Mouse (Mus musculus): Measurements from ENCODE around the gene Ugt1a5.
A peak's percentile ranks its signal among the peaks of the same experiment; 100 is the strongest.
"Not testable (repeated sequence)": the region's sequence is repeated elsewhere in the genome, so short reads cannot be mapped to it uniquely, and the experiment has no call there.

Gene Ugt1a5

GRCm38 (mm10) chr1:88165711-88166110 lies at the start of gene Ugt1a5:
Gene Ugt1a5 (plus strand): TSS chr1:88166012.
- DNase-seq (ENCODE audit: low spot score in 2 of 2) = no peak

- DNase-seq (ENCODE audit: low spot score in 2 of 2) = peak in 1 of 2 experiments; percentile 3
These were observed 45.3 kb upstream of the Ugt1a5 start for GRCm38 (mm10) chr1:88120550-88120949.

GRCm38 (mm10) chr1:88121521-88121920 lies 44.3 kb upstream of the Ugt1a5 start:
- DNase-seq (ENCODE audit: low spot score in 2 of 2) = not testable (repeated sequence)

- DNase-seq (ENCODE audit: low spot score in 2 of 2) = not testable (repeated sequence)
These were observed 39.9 kb upstream of the Ugt1a5 start for GRCm38 (mm10) chr1:88125827-88126360.

- DNase-seq (ENCODE audit: low spot score in 2 of 2) = not testable (repeated sequence)
These were observed 36.7 kb upstream of the Ugt1a5 start for GRCm38 (mm10) chr1:88129091-88129490.

GRCm38 (mm10) chr1:88130223-88130622 lies 35.6 kb upstream of the Ugt1a5 start:
- DNase-seq (ENCODE audit: low spot score in 2 of 2) = not testable (repeated sequence)

GRCm38 (mm10) chr1:88133908-88134456 lies 31.8 kb upstream of the Ugt1a5 start:
- DNase-seq (ENCODE audit: low spot score in 2 of 2) = no peak

- DNase-seq (ENCODE audit: low spot score in 2 of 2) = not testable (repeated sequence)
These were observed 31.3 kb upstream of the Ugt1a5 start, which contains the start of gene Ugt1a6a for GRCm38 (mm10) chr1:88134457-88135011. Gene Ugt1a6a (plus strand): TSS chr1:88134809.

GRCm38 (mm10) chr1:88135229-88135904 lies 30.4 kb upstream of the Ugt1a5 start:
- DNase-seq (ENCODE audit: low spot score in 2 of 2) = not testable (repeated sequence)

GRCm38 (mm10) chr1:88136646-88137045 lies 29.2 kb upstream of the Ugt1a5 start:
- DNase-seq (ENCODE audit: low spot score in 2 of 2) = no peak

- no peak for DNase-seq (ENCODE audit: low spot score in 2 of 2)
These were observed 28.5 kb upstream of the Ugt1a5 start for GRCm38 (mm10) chr1:88137264-88137663.

- DNase-seq (ENCODE audit: low spot score in 2 of 2) = no peak
These were observed 27.7 kb upstream of the Ugt1a5 start for GRCm38 (mm10) chr1:88138145-88138544.

- DNase-seq (ENCODE audit: low spot score in 2 of 2) = not testable (repeated sequence)
These were observed 25.3 kb upstream of the Ugt1a5 start for GRCm38 (mm10) chr1:88140492-88140891.

GRCm38 (mm10) chr1:88143966-88144675 lies 21.7 kb upstream of the Ugt1a5 start:
- DNase-seq (ENCODE audit: low spot score in 2 of 2) = peak; percentile 7 to 19

GRCm38 (mm10) chr1:88145278-88145677 lies 20.5 kb upstream of the Ugt1a5 start:
- DNase-seq (ENCODE audit: low spot score in 2 of 2) = not testable (repeated sequence)

GRCm38 (mm10) chr1:88150133-88150532 lies 15.7 kb upstream of the Ugt1a5 start:
- DNase-seq (ENCODE audit: low spot score in 2 of 2) = not testable (repeated sequence)

GRCm38 (mm10) chr1:88158430-88158829 lies 7.4 kb upstream of the Ugt1a5 start:
- DNase-seq (ENCODE audit: low spot score in 2 of 2) = no peak

- DNase-seq (ENCODE audit: low spot score in 2 of 2) = not testable (repeated sequence)
These were observed 6.4 kb downstream of the Ugt1a5 start for GRCm38 (mm10) chr1:88172190-88172589.

- DNase-seq (ENCODE audit: low spot score in 2 of 2) = no peak
These were observed 13.8 kb downstream of the Ugt1a5 start for GRCm38 (mm10) chr1:88179657-88180056.

- no peak for DNase-seq (ENCODE audit: low spot score in 2 of 2)
These were observed 20.6 kb downstream of the Ugt1a5 start for GRCm38 (mm10) chr1:88186325-88186935.

GRCm38 (mm10) chr1:88192136-88192535 lies 26.3 kb downstream of the Ugt1a5 start:
- DNase-seq (ENCODE audit: low spot score in 2 of 2) = no peak

- no peak for DNase-seq (ENCODE audit: low spot score in 2 of 2)
These were observed 29.9 kb downstream of the Ugt1a5 start for GRCm38 (mm10) chr1:88195687-88196086.

Measured in natural killer cell, adult 2 months (primary cell).